Mouse (Mus musculus) cortical plate, adult 2 months (tissue): ENCODE measurements around the gene Trak1.

ENCODE experiments used
- CTCF ChIP-seq: fragments of 200-500 bp; IDR thresholded peaks from 2 replicates; pipeline ENCODE4 v1.5.1; 2011; ENCODE audit warnings: mild to moderate bottlenecking, control low read depth, low read length; ENCODE audit not compliant: insufficient read depth; ENCODE audit errors: extremely low read depth
- POLR2A ChIP-seq: fragments of 200-500 bp; IDR thresholded peaks from 2 replicates; pipeline ENCODE4 v1.6.1; 2011; ENCODE audit warnings: mild to moderate bottlenecking, low read length, control low read depth; ENCODE audit not compliant: insufficient read depth; ENCODE audit errors: extremely low read depth

GRCm38 (mm10) chr9:121303748-121304147 is 6.4 kb downstream of the Trak1 start:
- TF ChIP-seq POLR2A (no peak), CTCF (no peak)
